Mouse (Mus musculus): Measurements from ENCODE around the gene Slc25a4. TPM values are rescaled to one million over a fixed set of nuclear protein-coding genes. Genes with fewer than 3 reads are reported as not detected.

Gene Slc25a4
- polyA plus RNA-seq, 1 experiment: 579 TPM

DNA sequence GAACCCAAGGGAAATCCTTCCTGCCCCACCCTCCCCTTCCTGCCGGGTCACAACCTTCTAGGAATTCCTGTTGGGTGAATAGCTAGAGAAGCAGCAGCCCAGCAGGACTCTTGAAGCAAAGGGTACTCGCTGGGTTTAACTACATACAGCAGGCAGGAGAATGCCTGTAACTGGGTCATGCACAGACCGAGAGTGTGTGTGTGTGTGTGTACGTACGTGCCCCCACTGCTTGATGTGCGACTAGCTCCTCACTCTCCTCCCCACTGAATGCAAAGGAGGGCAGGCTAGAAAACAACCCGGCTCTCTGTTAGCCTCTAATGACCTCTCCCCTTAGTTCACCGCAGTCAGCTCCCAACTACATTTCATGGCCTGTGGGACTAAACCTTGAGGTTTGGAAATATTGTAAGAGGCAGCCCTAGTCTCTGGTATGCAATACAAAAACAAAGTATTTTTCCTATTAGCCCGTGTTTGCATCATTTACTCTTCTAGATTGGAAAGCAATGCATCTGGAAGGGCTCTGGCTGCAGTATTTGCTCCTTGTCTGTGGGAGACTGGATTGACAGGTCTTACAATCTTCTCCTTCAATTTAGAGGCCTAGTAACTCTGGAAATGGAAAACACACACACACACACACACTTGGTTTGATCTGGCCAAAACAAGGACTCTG is 6.0 kb downstream of the Slc25a4 start:
- DNase-seq (ENCODE audit: low spot score): no peak

DNA sequence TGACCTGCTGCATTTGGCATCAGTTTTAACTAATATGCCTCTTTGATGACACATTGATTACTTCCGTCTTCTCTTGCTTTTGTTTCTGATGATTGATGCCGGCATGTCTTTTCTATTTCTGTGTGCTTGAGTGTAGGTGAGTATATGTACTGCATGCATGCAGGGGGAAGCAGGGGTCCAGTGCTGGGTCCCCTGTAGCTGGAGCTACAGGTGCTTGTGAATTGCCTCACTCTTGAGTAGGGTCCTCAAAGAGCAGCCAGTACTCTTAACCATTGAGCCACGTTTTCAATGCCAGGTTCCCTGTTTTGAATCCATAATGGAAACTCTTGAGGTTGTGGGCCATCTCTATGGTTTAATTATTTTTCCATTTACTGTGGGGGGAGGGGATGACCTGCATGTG is 6.8 kb downstream of the Slc25a4 start:
- no peak for DNase-seq (ENCODE audit: low spot score)

DNA sequence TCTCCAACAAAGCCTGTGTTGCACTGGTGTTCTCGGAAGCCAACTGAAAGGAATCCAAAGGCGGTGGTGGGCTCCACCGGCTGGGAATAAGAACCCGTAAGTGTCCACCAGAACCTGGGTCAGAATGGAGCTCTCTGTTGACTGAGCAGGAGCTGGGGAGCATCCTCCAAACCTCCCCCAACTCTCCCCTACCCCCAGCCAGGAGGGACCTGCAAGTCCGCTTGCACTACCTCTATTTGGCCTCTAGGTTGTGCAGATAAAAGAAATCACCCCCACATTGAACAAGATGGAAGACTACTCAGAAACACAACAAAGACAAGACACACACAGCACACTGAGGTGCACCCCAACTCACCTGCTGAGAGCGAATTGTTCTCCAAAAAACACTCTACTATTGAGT is 8.7 kb downstream of the Slc25a4 start:
- no peak for DNase-seq (ENCODE audit: low spot score)

DNA sequence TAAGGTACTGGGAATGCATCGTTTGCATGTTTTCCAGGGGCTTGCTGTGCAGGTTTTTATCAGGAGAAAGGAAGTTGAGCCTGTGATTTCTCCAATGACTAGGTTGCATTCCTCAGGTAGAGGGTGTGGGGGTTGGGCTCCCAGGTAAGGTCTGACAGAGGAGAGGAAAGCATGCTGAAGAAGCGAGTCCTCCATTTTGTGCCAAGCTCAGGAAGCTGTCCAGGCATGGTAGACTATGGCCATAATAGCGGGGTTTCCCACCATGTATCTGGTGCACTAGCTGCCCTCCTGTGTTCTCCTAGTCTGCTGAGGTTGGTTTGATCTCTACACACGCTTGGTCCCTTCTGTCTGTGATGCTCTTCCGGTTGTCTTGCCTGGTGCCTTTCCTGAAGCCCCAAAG is 13.4 kb downstream of the Slc25a4 start:
- DNase-seq (ENCODE audit: low spot score): no peak

DNA sequence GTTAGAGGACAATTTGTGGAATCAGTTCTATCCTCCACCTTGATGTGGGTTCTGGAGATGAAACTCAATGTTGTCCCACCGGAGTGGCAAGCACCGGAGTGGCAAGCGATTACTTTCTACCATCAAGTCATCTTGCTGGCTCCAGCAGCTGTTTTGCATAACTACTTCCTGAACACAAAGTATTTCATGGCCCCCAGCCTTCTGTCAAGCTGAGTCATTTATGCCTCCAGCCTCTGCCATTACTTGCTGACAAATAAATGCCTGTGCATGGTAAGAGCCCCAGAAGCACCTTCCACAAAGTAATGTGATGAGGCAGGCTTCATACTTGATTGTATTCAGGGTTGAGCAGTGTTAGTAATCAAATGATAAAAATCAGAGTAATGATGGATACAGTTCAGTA is 14.2 kb downstream of the Slc25a4 start:
- no peak for DNase-seq (ENCODE audit: low spot score)

- DNase-seq (ENCODE audit: low spot score): no peak
Observed at GRCm38 (mm10) chr8:46193100-46193499, 18.0 kb downstream of the Slc25a4 start.

GRCm38 (mm10) chr8:46185361-46185760 is 25.7 kb downstream of the Slc25a4 start:
- DNase-seq (ENCODE audit: low spot score): no peak

DNA sequence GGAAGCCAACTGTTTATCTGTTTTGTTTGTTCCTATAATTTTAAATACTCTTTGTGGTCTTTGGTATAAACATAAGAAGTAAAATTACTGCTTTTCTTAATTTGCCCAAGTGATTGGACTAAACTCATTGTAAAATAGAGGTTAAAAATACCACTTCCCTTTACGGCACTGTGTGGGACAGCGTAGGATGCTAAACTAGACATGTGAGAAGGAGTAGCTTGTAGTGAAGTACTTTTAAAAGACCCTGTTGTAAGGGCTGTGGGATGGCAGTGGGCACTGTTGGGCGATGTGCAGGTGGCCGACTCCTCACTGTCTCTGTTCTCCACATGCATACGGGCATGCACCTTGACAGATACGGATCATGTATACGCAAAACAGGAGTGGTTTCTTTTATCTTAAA is 30.9 kb downstream of the Slc25a4 start:
- no peak for DNase-seq (ENCODE audit: low spot score)

- DNase-seq (ENCODE audit: low spot score): no peak
Observed at GRCm38 (mm10) chr8:46173651-46174050, 37.4 kb downstream of the Slc25a4 start.

DNA sequence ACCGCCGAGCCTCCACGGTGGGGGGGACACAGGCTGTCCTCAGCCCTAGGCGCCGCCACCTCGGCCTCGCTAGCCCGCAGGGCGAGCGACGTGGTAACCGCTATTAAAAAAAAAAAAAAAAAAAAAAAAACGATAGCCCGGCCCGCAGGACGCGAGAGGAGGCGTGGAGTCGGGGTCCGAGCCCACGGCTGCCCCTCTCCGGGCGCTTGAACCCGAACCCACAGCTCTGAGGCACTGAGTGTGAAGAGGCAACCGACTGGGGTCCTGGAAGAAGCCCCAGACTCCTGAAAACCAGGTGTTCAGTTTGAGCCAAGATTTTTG is 47.3 kb downstream of the Slc25a4 start:
- DNase-seq (ENCODE audit: low spot score): no peak

DNA sequence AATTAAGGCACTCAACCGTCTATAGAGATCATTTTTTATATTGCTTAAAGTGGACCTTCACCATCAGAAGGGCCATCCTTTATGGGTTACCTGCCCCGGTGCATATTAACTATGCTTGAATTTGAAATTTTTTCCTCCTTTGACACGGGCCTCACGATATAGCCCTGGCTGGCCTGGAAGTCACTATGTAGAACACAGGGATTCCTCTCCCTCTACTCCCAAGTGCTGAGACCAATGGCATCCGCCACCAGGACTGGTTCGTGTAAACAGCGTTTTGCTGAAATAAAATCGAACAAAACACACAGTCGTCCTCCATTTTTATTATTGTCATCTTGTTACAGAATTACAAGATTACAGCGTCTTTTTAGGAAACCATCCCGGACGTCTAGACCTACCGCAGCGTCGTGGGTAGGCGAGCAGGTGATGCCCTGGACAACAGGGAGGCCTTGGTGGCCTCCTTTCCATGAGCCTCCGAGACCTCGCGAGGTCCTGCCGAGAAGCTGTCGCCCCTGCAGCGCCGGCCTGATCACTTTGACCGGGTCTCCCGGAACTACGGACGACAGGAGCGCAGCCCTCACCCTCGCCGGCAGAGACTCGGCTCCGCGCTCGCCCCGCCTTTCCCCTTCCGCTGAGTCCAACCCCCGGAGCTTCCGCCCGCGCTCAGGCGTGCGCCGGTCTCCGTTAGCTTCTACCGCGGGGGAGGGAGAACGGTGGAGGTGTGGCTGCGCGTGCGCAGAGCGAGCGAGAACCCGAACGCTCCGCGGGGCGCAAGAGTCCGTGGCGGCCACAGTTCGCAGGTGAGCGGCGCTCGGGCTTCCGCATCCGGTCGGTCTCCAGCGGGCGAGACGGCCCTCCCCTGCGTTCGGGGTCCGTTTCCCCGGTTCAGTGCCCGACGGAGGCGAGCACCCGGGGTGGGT is 47.9 kb downstream of the Slc25a4 start:
- DNase-seq (ENCODE audit: low spot score): peak; percentile 98

Other genes with a start within 250 kb of the Slc25a4 start
- gene 1700029J07Rik, start 236.0 kb downstream of the Slc25a4 start, polyA plus RNA-seq (2012; rRNA removed): 8.5 and 11.2 TPM in 2 replicates
- gene Ufsp2, start 235.8 kb downstream of the Slc25a4 start, polyA plus RNA-seq (2012; rRNA removed): 51.4 and 57.1 TPM in 2 replicates
- gene Lrp2bp, start 212.0 kb downstream of the Slc25a4 start, polyA plus RNA-seq (2012; rRNA removed): 0.21 and 0.44 TPM in 2 replicates
- gene Ankrd37, start 205.6 kb downstream of the Slc25a4 start, polyA plus RNA-seq (2012; rRNA removed): 6.2 and 6.8 TPM in 2 replicates
- gene Cfap97, start 59.5 kb downstream of the Slc25a4 start, polyA plus RNA-seq (2012; rRNA removed): 11.4 and 12.8 TPM in 2 replicates
- gene Snx25, start 59.1 kb downstream of the Slc25a4 start, polyA plus RNA-seq (2012; rRNA removed): 9.5 and 9.9 TPM in 2 replicates
- not detected in 2 replicates for gene Helt, start 83.4 kb upstream of the Slc25a4 start, polyA plus RNA-seq (2012; rRNA removed)

All from urinary bladder, adult 2 months (tissue).